Comparison of ENCODE assay signal across 11 mouse cellular contexts in the genomic region with DNA sequence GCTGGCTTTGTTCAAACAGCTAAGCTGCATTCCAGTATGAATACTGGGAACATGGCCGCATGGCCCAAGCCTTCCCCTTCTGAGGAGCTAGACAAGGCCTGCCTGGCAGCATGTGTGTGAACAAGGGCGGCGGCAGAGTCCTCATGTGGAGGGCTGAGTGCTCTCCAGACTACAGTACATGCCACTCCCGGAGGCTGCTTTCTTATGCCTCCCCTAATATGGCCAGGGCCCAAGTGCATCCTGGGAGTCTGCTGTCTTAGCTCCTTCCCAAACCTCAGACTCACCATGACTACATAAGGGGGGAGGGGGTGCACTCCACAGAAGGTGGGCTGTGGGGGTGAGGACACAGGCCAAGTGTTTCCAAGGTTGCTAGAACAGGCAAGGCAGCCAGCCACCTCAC. TPM values are rescaled to one million over a fixed set of nuclear protein-coding genes. Genes with fewer than 3 reads are reported as not detected.
A peak's percentile ranks its signal among the peaks of the same experiment; 100 is the strongest.
DNase-seq lines count a peak whose midpoint lies in the region; ATAC-seq and TF ChIP-seq lines count a peak whose summit lies in the region.
"Had no signal": no experiment of that assay in that cellular context is flagged by ENCODE, and none has a peak within 500 bp of the region (broad histone marks: within the 10 kb centered on the region; RNA-seq: fewer than 3 reads in every experiment).

No protein-coding gene starts in this region.

- no peak for TF ChIP-seq CTCF in heart, postnatal 0 days (IDR thresholded peaks at IDR 0.05; ENCODE audit: low read depth)
- TF ChIP-seq CTCF in bone marrow macrophage, adult 2 months (IDR thresholded peaks at IDR 0.05; ENCODE audit: low read depth, low read length): no peak
- TF ChIP-seq CTCF in intestine, postnatal 0 days (IDR thresholded peaks at IDR 0.05; ENCODE audit: low read depth): no peak

- H3K4me2 ChIP-seq in heart, postnatal 0 days (ENCODE audit: low read depth, low read length): no peak overlapping the region
- H3K4me2 ChIP-seq in intestine, postnatal 0 days (replicated peaks; ENCODE audit: low read depth): no peak overlapping the region

- TF ChIP-seq POLR2A in bone marrow macrophage, adult 2 months (IDR thresholded peaks at IDR 0.05; ENCODE audit: borderline replicate concordance, low read depth, low read length): no peak

- no peaks in the 10 kb centered on the region for H3K27me3 ChIP-seq in heart, postnatal 0 days (ENCODE audit: control insufficient read depth, insufficient read depth, low read length)
- H3K27me3 ChIP-seq in intestine, postnatal 0 days (replicated peaks; ENCODE audit: control insufficient read depth, insufficient read depth, low read length): no peaks in the 10 kb centered on the region

- no peaks in the 10 kb centered on the region for H3K4me1 ChIP-seq in heart, postnatal 0 days (ENCODE audit: control insufficient read depth, insufficient read depth)
- H3K4me1 ChIP-seq in bone marrow macrophage, adult 2 months (ENCODE audit: control insufficient read depth, insufficient read depth, low read length): peaks cover 44% of the 10 kb centered on the region
- H3K4me1 ChIP-seq in intestine, postnatal 0 days (replicated peaks; ENCODE audit: control insufficient read depth, insufficient read depth, low read length): no peaks in the 10 kb centered on the region

- WGBS in heart, postnatal 0 days: 44% methylated on average over 4 of the region's 4 CpGs
- WGBS in intestine, postnatal 0 days: 52% methylated on average over 4 of the region's 4 CpGs

- no peak for ATAC-seq in heart, postnatal 0 days (ENCODE audit: insufficient read depth, low read depth)
- no peak for ATAC-seq in intestine, postnatal 0 days
- no peak for ATAC-seq in activated CD4-positive, CD25-positive, alpha-beta regulatory T cell, adult 4 months

- no peak for TF ChIP-seq EP300 in heart, postnatal 0 days (IDR thresholded peaks at IDR 0.05; ENCODE audit: low read depth)

- no peak for DNase-seq in heart, postnatal 0 days (ENCODE audit: low spot score)
- DNase-seq in heart, adult 9 months (ENCODE audit: low spot score in 2 of 2): no peak
- peak; percentile 59 to 83 for DNase-seq in lung, postnatal 4 days
- DNase-seq in thymus, postnatal 36 days: no peak
- DNase-seq: adrenal gland, postnatal 10 days; cerebellum, adult 9-10 months; midbrain, embryonic 14.5 days; thymus, adult 18-20 months had no signal

- H3K27ac ChIP-seq in heart, postnatal 0 days (ENCODE audit: low read depth): peak overlapping the region; percentile 32; the same call in 1 of the 2 replicates
- peak overlapping the region; percentile 88 for H3K27ac ChIP-seq in bone marrow macrophage, adult 2 months (ENCODE audit: insufficient read depth, low read depth, low read length)
- H3K27ac ChIP-seq in intestine, postnatal 0 days (ENCODE audit: low read depth, low read length): peak overlapping the region; percentile 1; the same call in 1 of the 2 replicates

- no peaks in the 10 kb centered on the region for H3K9me3 ChIP-seq in heart, postnatal 0 days (replicated peaks; ENCODE audit: control insufficient read depth, low read length)
- H3K9me3 ChIP-seq in intestine, postnatal 0 days (ENCODE audit: control insufficient read depth): no peaks in the 10 kb centered on the region

- no peak overlapping the region for H3K9ac ChIP-seq in heart, postnatal 0 days (replicated peaks; ENCODE audit: low read depth, low read length)
- no peak overlapping the region for H3K9ac ChIP-seq in intestine, postnatal 0 days (ENCODE audit: low read depth, low read length)

- H3K4me3 ChIP-seq in heart, postnatal 0 days (ENCODE audit: low read depth, low read length): no peak overlapping the region
- no peak overlapping the region for H3K4me3 ChIP-seq in bone marrow macrophage, adult 2 months (ENCODE audit: insufficient read depth, low read length)
- no peak overlapping the region for H3K4me3 ChIP-seq in intestine, postnatal 0 days (ENCODE audit: low read depth, low read length)

- peaks cover 16% of the 10 kb centered on the region; the same call in 1 of the 2 replicates for H3K36me3 ChIP-seq in heart, postnatal 0 days (replicated peaks; ENCODE audit: control insufficient read depth, insufficient read depth, low read length)
- H3K36me3 ChIP-seq in intestine, postnatal 0 days (ENCODE audit: control insufficient read depth, insufficient read depth): peaks cover 17% of the 10 kb centered on the region

RNA-seq across cellular contexts. Expression of gene Klhdc4, which starts 36.7 kb away (rescaled TPM):
- 9.4 and 16.0 TPM in 2 replicates for total RNA-seq in heart, postnatal 0 days (2014; rRNA removed; ENCODE audit: low replicate concordance)
- polyA plus RNA-seq in heart, postnatal 0 days (2015; fragmentation: Nextera tagmentation; extraction: Ambion mirVana): 13.1 and 13.9 TPM in 2 replicates
- polyA plus RNA-seq in bone marrow macrophage, adult 2 months (2012; ENCODE audit: insufficient read depth, insufficient read length, missing spikeins): 19.9 and 20.8 TPM in 2 replicates
- 10.7 and 12.1 TPM in 2 replicates for polyA plus RNA-seq in intestine, postnatal 0 days (2015; fragmentation: Nextera tagmentation; extraction: Ambion mirVana)
- polyA plus RNA-seq in activated CD4-positive, CD25-positive, alpha-beta regulatory T cell, adult 4 months (2017; shearing (Covaris generic)): 10 to 100 TPM; 17.7 to 18.6 TPM

Comparison
In these comparisons a context has a peak if more than half of its experiments do, and no peak if none do; other contexts are left out.
1. DNase-seq: peak in lung, postnatal 4 days (2 of 2); none in heart, postnatal 0 days (single experiment), heart, adult 9 months (0 of 2) and thymus, postnatal 36 days (0 of 2).
2. H3K27ac ChIP-seq: peak in every context shown above with its lines; median percentile 88 in bone marrow macrophage, adult 2 months; 32 in heart, postnatal 0 days; 1 in intestine, postnatal 0 days.